In the genomic region with DNA sequence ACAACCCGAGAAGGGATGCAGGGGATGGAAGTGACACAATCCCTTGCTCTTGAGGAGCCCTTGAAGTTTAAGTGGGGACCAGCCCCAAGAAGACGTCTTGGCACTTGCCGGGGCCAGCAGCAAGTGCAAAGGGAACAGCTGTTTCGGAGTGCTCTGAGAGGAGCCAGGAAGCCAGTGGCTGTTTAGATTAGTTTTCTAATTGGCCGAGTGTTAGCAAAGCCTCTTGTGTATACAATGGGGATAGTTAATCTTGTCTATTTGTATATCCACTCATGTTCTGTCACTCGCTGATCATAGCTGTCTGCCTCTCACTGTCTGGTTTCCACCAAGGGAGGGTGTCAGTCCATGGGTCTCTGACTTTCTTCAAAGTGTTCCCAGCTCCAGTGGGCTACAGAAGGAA, we compare ENCODE assay signal across 19 mouse cellular contexts.
DNase-seq lines count a peak whose midpoint lies in the region; ATAC-seq lines count a peak whose summit lies in the region.
"Had no signal": no experiment of that assay in that cellular context is flagged by ENCODE, and none has a peak within 500 bp of the region (broad histone marks: within the 10 kb centered on the region; RNA-seq: fewer than 3 reads in every experiment).

No protein-coding gene starts in this region.

- intact Hi-C loops in heart, postnatal 14 days (cut with DNase I) = no loop called here

- no peak for DNase-seq in heart, postnatal 14 days
- DNase-seq: adrenal gland, postnatal 14 days; cerebellum, adult 11-12 months; cerebellum, postnatal 25 days; gastrocnemius, postnatal 10 days; heart, postnatal 4 days; thymus, postnatal 14 days had no signal

- WGBS in heart, embryonic 16.5 days = 26% methylated on average over 6 of the region's 6 CpGs
- WGBS in midbrain, embryonic 13.5 days = 57% methylated on average over 6 of the region's 6 CpGs
- WGBS in midbrain, embryonic 16.5 days = 60% methylated on average over 6 of the region's 6 CpGs
- 26% methylated on average over 6 of the region's 6 CpGs for WGBS in intestine, embryonic 16.5 days
- WGBS in stomach, embryonic 14.5 days = 14% methylated on average over 6 of the region's 6 CpGs
- WGBS in neural tube, embryonic 15.5 days = 55% methylated on average over 6 of the region's 6 CpGs

- peaks cover 70% of the 10 kb centered on the region for H3K4me1 ChIP-seq in heart, embryonic 16.5 days (ENCODE audit: control insufficient read depth, insufficient read depth, low read length)
- peaks cover 28% of the 10 kb centered on the region for H3K4me1 ChIP-seq in midbrain, embryonic 13.5 days (replicated peaks)
- H3K4me1 ChIP-seq in midbrain, embryonic 16.5 days (ENCODE audit: control insufficient read depth, insufficient read depth, low read length) = no peaks in the 10 kb centered on the region; the same call in 1 of the 2 replicates
- H3K4me1 ChIP-seq in intestine, embryonic 16.5 days (ENCODE audit: control insufficient read depth, insufficient read depth, low read length) = peaks cover 38% of the 10 kb centered on the region
- H3K4me1 ChIP-seq in stomach, embryonic 14.5 days (ENCODE audit: control insufficient read depth, insufficient read depth, low read length) = peaks cover 19% of the 10 kb centered on the region; the same call in 1 of the 2 replicates
- H3K4me1 ChIP-seq in neural tube, embryonic 15.5 days = 0 out of 2 replicates have a peak, but pooled peaks cover 3% of the 10 kb centered on the region

- no peaks in the 10 kb centered on the region for H3K9me3 ChIP-seq in heart, embryonic 16.5 days (replicated peaks; ENCODE audit: control insufficient read depth, low read length)
- H3K9me3 ChIP-seq in midbrain, embryonic 13.5 days = no peaks in the 10 kb centered on the region
- H3K9me3 ChIP-seq in midbrain, embryonic 16.5 days (replicated peaks; ENCODE audit: control insufficient read depth, low read length, poor library complexity, severe bottlenecking) = no peaks in the 10 kb centered on the region
- H3K9me3 ChIP-seq in intestine, embryonic 16.5 days (ENCODE audit: control insufficient read depth, low read length) = no peaks in the 10 kb centered on the region
- H3K9me3 ChIP-seq in stomach, embryonic 14.5 days (ENCODE audit: control insufficient read depth, low read depth, low read length) = no peaks in the 10 kb centered on the region
- H3K9me3 ChIP-seq in neural tube, embryonic 15.5 days (replicated peaks) = no peaks in the 10 kb centered on the region

- H3K9ac ChIP-seq in heart, embryonic 16.5 days (ENCODE audit: low read length) = peak overlapping the region; percentile 16; the same call in 1 of the 2 replicates
- H3K9ac ChIP-seq in midbrain, embryonic 13.5 days (replicated peaks) = no peak overlapping the region
- H3K9ac ChIP-seq in midbrain, embryonic 16.5 days (ENCODE audit: low read depth, low read length) = no peak overlapping the region
- no peak overlapping the region for H3K9ac ChIP-seq in intestine, embryonic 16.5 days (ENCODE audit: low read depth, low read length)
- no peak overlapping the region for H3K9ac ChIP-seq in stomach, embryonic 14.5 days (replicated peaks; ENCODE audit: low read depth, low read length)
- no peak overlapping the region for H3K9ac ChIP-seq in neural tube, embryonic 15.5 days (replicated peaks)
- H3K9ac ChIP-seq: liver, embryonic 14.5 days had no signal

- H3K36me3 ChIP-seq in heart, embryonic 16.5 days (ENCODE audit: control insufficient read depth, insufficient read depth) = no peaks in the 10 kb centered on the region
- H3K36me3 ChIP-seq in midbrain, embryonic 13.5 days = no peaks in the 10 kb centered on the region
- H3K36me3 ChIP-seq in midbrain, embryonic 16.5 days (ENCODE audit: control insufficient read depth, insufficient read depth, low read length) = no peaks in the 10 kb centered on the region
- no peaks in the 10 kb centered on the region for H3K36me3 ChIP-seq in intestine, embryonic 16.5 days (ENCODE audit: control insufficient read depth, insufficient read depth, low read length)
- H3K36me3 ChIP-seq in stomach, embryonic 14.5 days (ENCODE audit: control insufficient read depth, insufficient read depth, low read length) = no peaks in the 10 kb centered on the region
- H3K36me3 ChIP-seq in neural tube, embryonic 15.5 days = no peaks in the 10 kb centered on the region

- H3K27me3 ChIP-seq in heart, embryonic 16.5 days (ENCODE audit: control insufficient read depth, insufficient read depth, low read length) = no peaks in the 10 kb centered on the region
- H3K27me3 ChIP-seq in midbrain, embryonic 13.5 days = peaks cover 32% of the 10 kb centered on the region
- no peaks in the 10 kb centered on the region for H3K27me3 ChIP-seq in midbrain, embryonic 16.5 days (ENCODE audit: control insufficient read depth, insufficient read depth, low read depth, low read length)
- no peaks in the 10 kb centered on the region for H3K27me3 ChIP-seq in intestine, embryonic 16.5 days (replicated peaks; ENCODE audit: control insufficient read depth, insufficient read depth, low read length)
- no peaks in the 10 kb centered on the region for H3K27me3 ChIP-seq in stomach, embryonic 14.5 days (ENCODE audit: control insufficient read depth, insufficient read depth, low read length)
- 0 out of 2 replicates have a peak, but pooled peaks cover 11% of the 10 kb centered on the region for H3K27me3 ChIP-seq in neural tube, embryonic 15.5 days (replicated peaks)
- H3K27me3 ChIP-seq: Patski had no signal

- H3K4me3 ChIP-seq in heart, embryonic 16.5 days (ENCODE audit: low read length) = no peak overlapping the region
- H3K4me3 ChIP-seq in midbrain, embryonic 13.5 days (replicated peaks) = no peak overlapping the region
- H3K4me3 ChIP-seq in midbrain, embryonic 16.5 days (ENCODE audit: low read depth, low read length) = no peak overlapping the region
- no peak overlapping the region for H3K4me3 ChIP-seq in intestine, embryonic 16.5 days (ENCODE audit: low read length)
- no peak overlapping the region for H3K4me3 ChIP-seq in stomach, embryonic 14.5 days (ENCODE audit: low read depth, low read length)
- H3K4me3 ChIP-seq in neural tube, embryonic 15.5 days (replicated peaks) = no peak overlapping the region
- H3K4me3 ChIP-seq: heart, adult 2 months had no signal

- H3K4me2 ChIP-seq in heart, embryonic 16.5 days (ENCODE audit: low read depth, low read length) = no peak overlapping the region
- H3K4me2 ChIP-seq in midbrain, embryonic 13.5 days (replicated peaks) = no peak overlapping the region
- no peak overlapping the region for H3K4me2 ChIP-seq in midbrain, embryonic 16.5 days (ENCODE audit: low read length)
- H3K4me2 ChIP-seq in intestine, embryonic 16.5 days (ENCODE audit: low read depth, low read length) = no peak overlapping the region
- no peak overlapping the region for H3K4me2 ChIP-seq in stomach, embryonic 14.5 days (replicated peaks; ENCODE audit: low read depth, low read length)
- no peak overlapping the region for H3K4me2 ChIP-seq in neural tube, embryonic 15.5 days

- no peak for ATAC-seq in heart, embryonic 16.5 days (replicated peaks; ENCODE audit: extremely low read depth, insufficient read depth, low FRiP score)
- ATAC-seq in midbrain, embryonic 13.5 days = peak; percentile 44; the same call in 1 of the 2 replicates
- ATAC-seq in midbrain, embryonic 16.5 days = no peak
- ATAC-seq in intestine, embryonic 16.5 days = peak; percentile 35
- peak; percentile 26; the same call in 1 of the 2 replicates for ATAC-seq in stomach, embryonic 14.5 days (ENCODE audit: insufficient number of reproducible peaks, insufficient read depth, low FRiP score, low read depth)
- ATAC-seq in inflammation-experienced regulatory T-cells, adult 6 months = no peak
- no peak for ATAC-seq in neural tube, embryonic 15.5 days (ENCODE audit: low FRiP score)
- ATAC-seq: activated CD4-positive, CD25-positive, alpha-beta regulatory T cell, adult 4 months; hindbrain, embryonic 16.5 days; Patski had no signal

- no peak overlapping the region for H3K27ac ChIP-seq in heart, embryonic 16.5 days (ENCODE audit: low read length)
- H3K27ac ChIP-seq in midbrain, embryonic 13.5 days = no peak overlapping the region
- no peak overlapping the region for H3K27ac ChIP-seq in midbrain, embryonic 16.5 days (ENCODE audit: low read length)
- no peak overlapping the region for H3K27ac ChIP-seq in intestine, embryonic 16.5 days (ENCODE audit: low read length)
- no peak overlapping the region for H3K27ac ChIP-seq in stomach, embryonic 14.5 days (ENCODE audit: low read length)
- no peak overlapping the region for H3K27ac ChIP-seq in neural tube, embryonic 15.5 days (replicated peaks)
- H3K27ac ChIP-seq: heart, adult 2 months; liver, embryonic 14.5 days had no signal

Comparison
In these comparisons a context has a peak if more than half of its experiments do, and no peak if none do; other contexts are left out.
1. ATAC-seq: peak in midbrain, embryonic 13.5 days (single experiment), intestine, embryonic 16.5 days (single experiment) and stomach, embryonic 14.5 days (single experiment); none in heart, embryonic 16.5 days (single experiment), midbrain, embryonic 16.5 days (single experiment), inflammation-experienced regulatory T-cells, adult 6 months (single experiment) and neural tube, embryonic 15.5 days (single experiment).